Mouse (Mus musculus) cerebellum, adult 9-11 months (tissue): Measurements from ENCODE around the gene Nf1.
A peak's percentile ranks its signal among the peaks of the same experiment; 100 is the strongest.
"Not testable (repeated sequence)": the region's sequence is repeated elsewhere in the genome, so short reads cannot be mapped to it uniquely, and the experiment has no call there.

Source experiments
- DNase-seq: peaks from one replicate; pipeline ENCODE4 v3.0.0; 2022

Nf1 gene

GRCm38 (mm10) chr11:79339234-79339807, at the start of gene Nf1:
Gene Nf1, plus strand, starts transcription at chr11:79339693.
- DNase-seq: peak; percentile 96

- DNase-seq: no peak
These were observed 49.0 kb upstream of the Nf1 start for GRCm38 (mm10) chr11:79290473-79290872.

DNA sequence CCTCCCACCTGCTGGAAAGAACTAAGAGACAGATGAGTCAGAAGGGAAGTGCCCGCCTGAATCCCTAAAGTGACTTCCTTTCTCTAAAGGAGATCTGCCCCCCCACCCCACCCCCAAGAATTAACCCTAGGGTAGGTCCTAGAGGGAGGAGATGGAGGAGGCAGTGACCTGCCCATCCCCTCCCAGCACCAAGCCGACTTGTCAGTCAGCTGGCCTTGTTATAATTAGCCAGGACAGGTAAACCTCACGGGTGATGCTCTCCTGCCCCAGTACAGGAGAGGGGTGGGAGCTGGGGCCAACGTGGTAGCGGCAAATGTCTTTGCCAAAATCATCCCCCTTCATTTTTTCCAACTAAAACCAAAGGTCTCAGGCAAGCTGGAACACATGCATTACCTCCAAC, 47.8 kb upstream of the Nf1 start:
- no peak for DNase-seq

DNA sequence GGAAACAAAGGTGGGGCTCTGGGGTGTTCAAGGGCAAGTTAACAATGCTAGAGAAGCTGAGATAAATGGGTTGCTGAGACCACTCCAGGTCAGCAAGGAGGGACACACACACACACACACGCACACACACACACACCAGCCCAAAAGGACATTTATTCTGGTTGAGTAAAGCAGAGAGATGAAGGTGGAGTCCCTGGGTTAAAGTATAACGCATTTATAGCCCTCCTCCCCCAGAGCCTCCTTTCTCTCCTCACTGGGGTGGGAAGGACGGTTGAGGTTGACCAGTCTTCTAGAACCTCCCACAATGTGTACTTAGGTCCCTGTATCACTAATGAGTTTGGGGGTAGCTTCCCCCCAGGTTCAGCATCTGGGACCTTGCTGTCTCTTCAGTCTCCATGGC, 47.4 kb upstream of the Nf1 start:
- no peak for DNase-seq

- DNase-seq: no peak
These were observed 46.5 kb upstream of the Nf1 start for GRCm38 (mm10) chr11:79293025-79293424.

GRCm38 (mm10) chr11:79293971-79294370, 45.5 kb upstream of the Nf1 start:
- no peak for DNase-seq

DNA sequence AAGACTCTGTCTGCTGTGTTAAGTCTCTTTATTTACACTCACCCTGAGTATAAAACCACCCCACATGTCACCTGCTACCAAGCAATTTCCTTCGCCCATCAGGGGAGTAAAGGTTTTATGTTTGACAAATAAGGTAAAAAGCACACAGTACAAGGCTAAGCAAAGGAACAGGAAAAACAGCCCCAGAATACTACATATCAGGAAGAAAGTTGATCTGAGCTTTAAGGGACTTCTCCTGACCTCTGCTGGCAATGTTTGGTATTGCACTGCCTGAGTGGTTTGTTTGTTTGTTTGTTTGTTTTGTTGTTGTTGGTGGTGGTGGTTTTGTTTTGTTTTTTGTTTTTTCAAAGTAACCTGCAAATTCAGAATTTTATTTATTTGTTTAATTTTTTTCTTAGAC, 43.3 kb upstream of the Nf1 start:
- peak; percentile 21 for DNase-seq

GRCm38 (mm10) chr11:79296856-79297491, 42.5 kb upstream of the Nf1 start, which contains the start of gene Gm9964:
Gene Gm9964, minus strand, starts transcription at chr11:79296906.
- no peak for DNase-seq

GRCm38 (mm10) chr11:79299719-79300431, 39.6 kb upstream of the Nf1 start:
- DNase-seq: no peak

DNA sequence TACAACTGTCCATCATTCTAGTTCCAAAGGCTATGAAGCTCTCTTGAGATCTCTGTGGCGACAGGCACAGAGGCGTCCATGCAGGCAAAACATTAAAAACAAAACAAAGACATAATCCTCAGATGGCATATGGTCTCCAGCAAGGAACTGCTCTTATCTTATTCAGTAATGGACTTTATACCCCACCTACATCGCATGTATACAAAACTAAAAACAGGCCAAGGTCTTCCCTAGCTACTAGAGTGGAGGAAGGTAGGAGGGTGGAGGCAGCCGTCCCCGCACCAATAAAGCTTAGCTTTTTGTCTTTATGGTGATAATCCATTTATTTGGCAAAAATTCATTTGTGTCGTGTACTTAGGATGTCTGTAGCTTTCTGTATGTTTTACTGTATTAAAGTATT, 36.4 kb upstream of the Nf1 start:
- DNase-seq: no peak

DNA sequence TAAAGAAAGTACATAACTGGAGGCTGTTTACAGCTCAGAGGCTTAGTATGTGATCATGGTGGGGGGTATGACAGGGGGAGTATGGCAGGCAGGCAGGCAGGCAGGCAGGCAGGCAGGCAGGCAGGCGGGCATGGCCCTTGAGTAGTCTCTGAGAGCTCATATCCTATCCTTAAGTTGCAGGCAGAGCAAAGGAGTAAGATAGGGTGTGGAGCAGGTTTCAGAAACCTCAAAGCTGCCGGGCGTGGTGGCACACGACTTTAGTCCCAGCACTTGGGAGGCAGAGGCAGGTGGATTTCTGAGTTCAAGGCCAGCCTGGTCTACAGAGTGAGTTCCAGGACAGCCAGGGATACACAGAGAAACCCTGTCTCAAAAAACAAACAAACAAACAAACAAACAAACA, 35.2 kb upstream of the Nf1 start:
- not testable (repeated sequence) for DNase-seq

DNA sequence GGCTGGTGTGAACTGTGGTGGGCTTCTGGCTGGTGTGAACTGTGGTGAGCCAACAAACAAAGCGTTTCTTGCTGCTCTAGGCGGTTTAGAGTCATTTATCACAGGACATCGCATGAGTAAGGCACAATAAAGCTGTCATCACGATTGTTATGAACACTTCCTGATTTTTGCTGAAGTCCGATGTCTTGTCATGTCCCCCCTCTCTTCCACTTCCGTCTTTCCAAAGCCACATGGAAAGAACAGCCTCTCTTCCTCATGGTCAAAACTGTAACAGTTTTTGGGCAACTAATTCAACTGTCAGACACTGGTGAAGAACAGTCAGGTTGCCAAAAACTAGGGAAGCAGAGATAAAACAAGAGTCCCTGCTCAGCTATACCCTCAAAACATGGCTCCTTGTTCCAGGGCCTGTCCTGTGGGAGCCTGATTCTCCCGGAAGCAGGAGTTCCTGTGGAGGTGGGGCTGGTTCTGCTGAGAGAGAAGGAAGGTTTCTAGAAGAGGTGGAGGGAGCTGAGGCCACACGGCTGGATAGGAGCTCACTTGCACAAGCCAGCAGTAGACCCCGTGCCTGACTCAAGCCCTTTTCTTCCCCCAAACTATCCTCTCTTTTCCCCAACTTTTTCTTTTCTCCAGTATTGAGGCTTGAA, 33.7 kb upstream of the Nf1 start:
- DNase-seq: no peak

DNA sequence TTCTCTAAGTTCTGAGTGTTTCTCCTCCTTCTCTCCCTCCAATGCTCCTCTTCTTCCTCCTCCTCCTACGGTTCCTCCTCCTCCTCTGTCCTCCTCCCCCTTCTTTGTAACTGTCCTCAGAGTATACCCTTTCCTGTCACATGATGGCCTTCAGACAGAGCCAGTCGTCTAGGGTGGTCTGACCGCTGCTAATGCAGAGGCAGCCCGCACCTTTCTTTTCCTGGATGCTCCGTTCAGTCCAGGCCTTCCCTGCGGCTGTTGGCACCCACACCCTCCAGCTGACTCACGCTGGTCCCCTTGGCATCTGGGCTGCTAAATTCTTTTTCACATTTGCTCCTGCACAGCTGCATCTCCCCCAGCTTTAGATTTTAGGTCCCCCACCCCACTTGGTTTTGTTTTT, 33.0 kb upstream of the Nf1 start:
- no peak for DNase-seq

DNA sequence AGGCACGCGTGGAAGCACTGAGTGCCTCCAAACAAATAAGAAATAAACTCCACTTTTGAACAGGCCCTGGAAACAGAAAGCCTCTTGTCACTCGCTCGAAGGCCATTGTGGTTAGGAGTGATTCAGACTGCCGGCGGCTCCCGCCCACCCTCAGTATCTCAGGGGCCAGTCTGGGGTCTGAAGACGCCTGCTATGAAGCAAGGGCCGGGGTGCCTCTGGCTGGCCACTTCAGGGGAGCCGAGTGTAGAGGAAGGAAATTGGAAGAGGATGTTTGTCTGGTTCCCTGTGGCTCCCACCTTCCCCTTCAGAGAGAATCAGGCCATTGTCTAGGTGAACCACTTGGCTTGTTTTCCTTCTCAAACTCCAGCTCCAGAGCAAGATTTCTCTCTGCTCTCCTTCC, 32.5 kb upstream of the Nf1 start:
- DNase-seq: no peak

GRCm38 (mm10) chr11:79307560-79308200, 31.8 kb upstream of the Nf1 start:
- no peak for DNase-seq

- no peak for DNase-seq
These were observed 29.0 kb upstream of the Nf1 start for GRCm38 (mm10) chr11:79310467-79310866.

- DNase-seq: no peak
These were observed 22.6 kb upstream of the Nf1 start for GRCm38 (mm10) chr11:79316807-79317345.

DNA sequence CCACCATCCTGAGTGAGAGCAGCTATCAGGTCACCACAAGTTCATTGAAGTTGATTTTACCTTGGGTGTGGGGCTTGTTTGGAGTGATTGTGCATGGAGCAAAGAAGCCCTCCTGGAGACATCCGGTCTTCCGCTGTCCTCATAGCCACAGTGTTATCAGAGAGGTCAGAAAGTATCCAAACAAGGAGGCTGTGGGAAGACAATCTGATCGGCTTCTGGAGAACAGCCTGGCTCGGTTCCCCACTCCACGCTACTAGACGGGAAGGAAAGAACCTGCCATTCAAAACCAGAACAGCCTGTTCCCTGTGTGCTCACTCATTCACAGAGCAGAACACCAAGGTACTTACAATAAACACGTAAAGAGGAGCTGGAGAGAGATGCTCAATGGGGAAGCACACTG, 19.7 kb upstream of the Nf1 start:
- DNase-seq: no peak

- DNase-seq: no peak
These were observed 15.4 kb upstream of the Nf1 start for GRCm38 (mm10) chr11:79323985-79324685.

GRCm38 (mm10) chr11:79325663-79326062, 13.8 kb upstream of the Nf1 start:
- DNase-seq: no peak

DNA sequence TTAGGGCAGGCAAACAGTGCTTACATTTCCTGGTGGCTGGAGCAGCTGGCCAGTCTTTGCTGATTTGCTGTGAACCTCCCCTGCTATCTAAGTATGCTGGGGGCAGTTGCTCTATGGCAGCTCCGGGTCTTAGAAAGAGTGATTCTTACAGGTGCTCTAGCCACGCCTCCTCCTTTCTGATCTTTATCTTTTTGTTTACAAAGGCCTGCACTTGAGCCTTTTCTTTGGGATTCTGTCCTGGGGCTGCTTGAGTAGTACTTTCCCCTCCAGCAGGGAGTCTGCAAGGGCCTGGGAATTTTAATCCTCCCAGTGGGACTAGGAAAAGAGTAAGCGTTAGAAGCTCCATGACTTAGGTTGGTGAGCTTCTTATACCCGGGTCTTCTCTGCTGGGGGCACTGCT, 12.4 kb upstream of the Nf1 start:
- no peak for DNase-seq

DNA sequence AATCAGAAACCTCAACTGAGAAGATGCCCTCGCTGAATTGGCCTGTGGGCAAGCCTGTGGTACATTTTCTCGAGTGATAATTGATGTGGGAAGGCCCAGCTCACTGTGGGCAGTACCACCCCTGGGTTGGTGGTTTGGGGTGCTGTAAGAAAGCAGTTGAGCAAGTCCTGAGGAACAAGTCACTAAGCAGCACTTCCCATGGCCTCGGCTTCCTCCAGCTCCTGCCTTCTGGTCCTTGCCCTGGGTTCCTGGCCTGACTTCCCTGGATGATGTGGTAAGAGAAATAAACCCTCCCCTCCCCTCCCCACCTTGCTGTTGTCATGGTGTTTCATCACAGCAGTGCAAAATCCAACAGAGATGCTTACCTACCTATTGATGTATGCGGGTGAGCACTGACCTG, 11.4 kb upstream of the Nf1 start:
- no peak for DNase-seq
